10 mouse cellular contexts compared by ENCODE assay signal in the genomic region with DNA sequence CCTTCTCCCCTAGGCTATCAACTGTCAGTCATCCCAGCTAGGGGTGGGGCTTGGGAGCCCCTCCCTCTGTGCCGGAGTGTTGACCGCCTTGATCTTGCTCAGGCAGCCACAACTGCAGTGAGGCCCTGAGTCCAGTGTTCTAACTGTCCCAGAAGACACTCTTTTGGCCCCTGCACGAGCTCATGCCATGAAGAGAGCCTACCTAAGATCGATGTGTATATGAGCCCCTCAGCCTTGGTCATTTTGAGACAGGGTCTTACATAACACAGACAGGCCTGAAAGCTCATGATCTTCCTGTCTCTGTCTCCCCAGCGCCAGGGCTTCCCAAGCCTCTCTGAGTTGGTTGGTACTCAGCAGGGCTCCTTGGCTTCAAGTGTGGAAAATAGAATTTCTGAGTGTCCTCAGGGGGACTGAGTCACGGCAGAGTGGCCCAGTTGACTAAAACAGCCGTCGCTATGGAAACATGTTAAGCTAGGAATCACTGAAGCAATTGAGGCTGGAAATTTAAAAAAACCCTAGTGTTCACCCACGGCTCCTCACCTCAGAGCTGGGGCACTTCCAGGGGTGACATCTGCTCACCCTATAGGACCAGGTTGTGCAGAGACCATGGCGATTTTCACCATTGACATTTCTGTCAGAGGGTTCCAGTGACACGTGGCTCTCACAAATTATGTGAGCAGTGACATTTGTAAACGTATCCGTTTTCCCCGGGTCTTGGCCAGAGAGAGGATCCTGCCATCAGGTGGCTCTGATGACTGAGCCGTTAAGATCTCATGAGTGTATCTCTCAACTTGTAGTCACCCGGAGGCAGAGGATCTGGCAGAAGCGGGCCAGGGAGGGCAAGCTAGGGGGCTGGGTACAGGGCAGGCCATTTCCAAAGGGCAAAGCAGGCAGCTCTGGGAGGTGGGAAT. TPM values are rescaled to one million over a fixed set of nuclear protein-coding genes. Genes with fewer than 3 reads are reported as not detected.
DNase-seq lines count a peak whose midpoint lies in the region; ATAC-seq and TF ChIP-seq lines count a peak whose summit lies in the region.
"Had no signal": no experiment of that assay in that cellular context is flagged by ENCODE, and none has a peak within 500 bp of the region (broad histone marks: within the 10 kb centered on the region; RNA-seq: fewer than 3 reads in every experiment).

No protein-coding gene starts in this region.

- no peaks in the 10 kb centered on the region for H3K9me3 ChIP-seq in kidney, postnatal 0 days (replicated peaks; ENCODE audit: low read length)
- H3K9me3 ChIP-seq: heart, embryonic 13.5 days; megakaryocyte, embryonic 14.5 days had no signal

- TF ChIP-seq POLR2A in kidney, adult 2 months (IDR thresholded peaks at IDR 0.05; ENCODE audit: low read depth, low read length), result no peak

- peaks cover 40% of the 10 kb centered on the region for H3K36me3 ChIP-seq in kidney, postnatal 0 days (ENCODE audit: insufficient read depth, low read length)
- no peaks in the 10 kb centered on the region for H3K36me3 ChIP-seq in kidney, adult 2 months (ENCODE audit: control insufficient read depth, insufficient read depth, low read length)

- H3K4me1 ChIP-seq in kidney, postnatal 0 days (replicated peaks; ENCODE audit: insufficient read depth, low read length), result no peaks in the 10 kb centered on the region
- no peaks in the 10 kb centered on the region for H3K4me1 ChIP-seq in kidney, adult 2 months (ENCODE audit: control insufficient read depth, insufficient read depth, low read length)
- H3K4me1 ChIP-seq: megakaryocyte, embryonic 14.5 days had no signal

- no peak overlapping the region for H3K27ac ChIP-seq in kidney, postnatal 0 days
- H3K27ac ChIP-seq in kidney, adult 2 months (ENCODE audit: insufficient read depth, low read depth, low read length), result no peak overlapping the region
- H3K27ac ChIP-seq: heart, embryonic 13.5 days had no signal

- H3K27me3 ChIP-seq in kidney, postnatal 0 days (ENCODE audit: insufficient read depth, low read length), result no peaks in the 10 kb centered on the region
- no peaks in the 10 kb centered on the region for H3K27me3 ChIP-seq in kidney, adult 2 months (replicated peaks; ENCODE audit: control insufficient read depth, insufficient read depth, low read length)
- H3K27me3 ChIP-seq: heart, embryonic 13.5 days had no signal

- TF ChIP-seq CTCF in kidney, postnatal 0 days (IDR thresholded peaks at IDR 0.05; ENCODE audit: low read depth), result no peak
- TF ChIP-seq CTCF in kidney, adult 2 months (conservative IDR thresholded peaks at IDR 0.05; ENCODE audit: insufficient read depth, insufficient read length, low read depth, low read length), result no peak

- H3K4me3 ChIP-seq in kidney, postnatal 0 days (replicated peaks; ENCODE audit: low read depth, low read length), result no peak overlapping the region
- no peak overlapping the region for H3K4me3 ChIP-seq in kidney, adult 2 months (ENCODE audit: insufficient read depth, low read depth, low read length)
- H3K4me3 ChIP-seq: heart, embryonic 13.5 days; megakaryocyte, embryonic 14.5 days had no signal

- 0 out of 2 replicates have a peak overlapping the region, but pooled peaks have one; percentile 5 for H3K9ac ChIP-seq in kidney, postnatal 0 days (ENCODE audit: low read depth, low read length)
- H3K9ac ChIP-seq: heart, embryonic 13.5 days had no signal

- 41% methylated on average over 17 of the region's 17 CpGs for WGBS in kidney, postnatal 0 days
- 65% methylated on average over 17 of the region's 17 CpGs for WGBS in kidney, adult 2 months

- ATAC-seq in kidney, postnatal 0 days (replicated peaks; ENCODE audit: low FRiP score, low read depth), result no peak

- no peak overlapping the region for H3K4me2 ChIP-seq in kidney, postnatal 0 days (ENCODE audit: low read length)
- H3K4me2 ChIP-seq: heart, embryonic 13.5 days had no signal

- intact Hi-C loops in left cerebral cortex, postnatal 25 days (cut with DNase I), result loop anchor here (1.0 to 5.0 kb wide), 2 partner anchors 77 to 210 kb away; no protein-coding TSS in a partner anchor

- DNase-seq in kidney, postnatal 0 days (ENCODE audit: low spot score), result peak; percentile 29
- no peak for DNase-seq in kidney, adult 8-10 months
- DNase-seq in brain, adult 2 months (ENCODE audit: low read depth, low spot score), result peak; percentile 96
- peak; percentile 55 to 60 for DNase-seq in frontal cortex, postnatal 36 days (ENCODE audit: low spot score in 2 of 2)
- peak; percentile 53 to 89 for DNase-seq in left cerebral cortex, postnatal 25 days (ENCODE audit: low spot score in 2 of 2)
- peak; percentile 52 for DNase-seq in retina, postnatal 1 day
- no peak for DNase-seq in embryo, embryonic 10 days (ENCODE audit: low spot score)
- DNase-seq in kidney, adult 2 months, result no peak

RNA-seq across cellular contexts. Expression of a gene that starts 50.7 kb away (rescaled TPM):
- 26.6 and 28.6 TPM in 2 replicates for polyA plus RNA-seq in kidney, postnatal 0 days (2015; fragmentation: Nextera tagmentation; extraction: Ambion mirVana)
- 100 to 1,000 TPM; 164 to 178 TPM for total RNA-seq in left cerebral cortex, postnatal 25 days (2021)
- polyA plus RNA-seq in kidney, adult 2 months (2012; rRNA removed), result 53.5 and 54.0 TPM in 2 replicates

Comparison
In these comparisons a context has a peak if more than half of its experiments do, and no peak if none do; other contexts are left out.
1. DNase-seq: peak in kidney, postnatal 0 days (single experiment), brain, adult 2 months (single experiment), frontal cortex, postnatal 36 days (2 of 2), left cerebral cortex, postnatal 25 days (2 of 2) and retina, postnatal 1 day (single experiment); none in kidney, adult 8-10 months (0 of 2), embryo, embryonic 10 days (single experiment) and kidney, adult 2 months (single experiment).